Mouse (Mus musculus) megakaryocyte-erythroid progenitor cell, adult 5-6 weeks (primary cell): Measurements from ENCODE around the gene Glis1. TPM values are rescaled to one million over a fixed set of nuclear protein-coding genes. Genes with fewer than 3 reads are reported as not detected.
A peak's percentile ranks its signal among the peaks of the same experiment; 100 is the strongest.

Source experiments
- ATAC-seq: replicated peaks from 2 replicates; pipeline ENCODE4 v1.8.0; 2016; ENCODE audit warnings: mild to moderate bottlenecking, inconsistent platforms; ENCODE audit not compliant: severe bottlenecking, poor library complexity, low FRiP score, low TSS enrichment
- total RNA-seq, 2 experiments: library from RNA; stranded (forward) in 1 of 2; stranded (reverse) in 1 of 2; fragments of 200-1000, 215-1000 nt in 1 of 2; fragments of >200 nt in 1 of 2; fragmentation: Nextera tagmentation in 1 of 2; gene quantifications; 2 replicates each; pipeline ENCODE4 v1.2.3; 2014 to 2017

Glis1 gene
- total RNA-seq (2014; fragmentation: Nextera tagmentation) = 1.4 TPM in 1 of 2 replicates, not detected in the other
- not detected in 2 replicates for total RNA-seq (2017)

DNA sequence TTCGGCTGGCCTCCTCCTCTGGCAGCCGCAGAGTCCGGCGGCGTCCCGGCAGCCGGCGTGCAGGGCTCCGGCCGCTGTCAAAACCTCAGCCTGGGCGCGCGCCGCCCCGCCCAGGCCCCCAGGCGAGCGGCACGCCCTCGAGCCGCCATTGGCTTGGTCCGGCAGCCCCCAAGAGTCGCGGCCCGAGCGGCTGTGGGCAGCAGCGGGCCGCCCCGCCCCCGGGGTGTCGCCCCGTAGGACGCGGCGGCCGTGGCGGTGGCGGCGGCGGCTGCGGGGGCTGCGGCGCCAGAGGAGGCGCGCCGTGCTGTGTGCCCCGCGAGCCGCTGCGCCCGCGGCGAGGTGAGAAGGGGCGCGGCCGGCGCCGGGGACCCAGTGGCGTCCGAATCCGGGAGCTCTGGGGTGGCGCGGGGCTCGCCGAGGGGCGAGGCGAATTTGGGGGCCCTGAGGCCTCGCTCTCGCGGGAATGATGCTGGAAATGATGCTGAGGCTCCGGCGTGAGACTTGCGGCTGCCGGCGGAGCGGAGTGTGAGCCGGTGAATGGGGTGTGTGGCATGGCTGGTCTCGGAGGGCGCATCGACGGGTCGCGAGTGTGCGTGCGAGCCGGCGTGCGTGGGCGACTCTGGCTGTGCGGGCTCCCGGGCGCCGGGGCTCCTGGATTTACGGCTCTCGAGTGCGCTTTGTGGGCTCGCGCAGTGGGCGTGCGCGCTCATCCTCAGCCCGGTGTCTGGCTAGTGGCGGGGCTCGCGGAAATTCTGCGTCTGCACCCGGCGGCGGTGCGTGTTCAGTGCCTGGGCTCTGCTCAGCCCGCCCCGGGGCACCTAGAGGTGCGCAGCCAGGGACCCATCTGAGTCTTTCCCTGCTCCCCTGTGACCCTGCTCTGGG, at the start of gene Glis1:
Gene Glis1 (plus strand): TSS at position 236 of the 882 bp plus-strand sequence.
- ATAC-seq = peak; percentile 59

DNA sequence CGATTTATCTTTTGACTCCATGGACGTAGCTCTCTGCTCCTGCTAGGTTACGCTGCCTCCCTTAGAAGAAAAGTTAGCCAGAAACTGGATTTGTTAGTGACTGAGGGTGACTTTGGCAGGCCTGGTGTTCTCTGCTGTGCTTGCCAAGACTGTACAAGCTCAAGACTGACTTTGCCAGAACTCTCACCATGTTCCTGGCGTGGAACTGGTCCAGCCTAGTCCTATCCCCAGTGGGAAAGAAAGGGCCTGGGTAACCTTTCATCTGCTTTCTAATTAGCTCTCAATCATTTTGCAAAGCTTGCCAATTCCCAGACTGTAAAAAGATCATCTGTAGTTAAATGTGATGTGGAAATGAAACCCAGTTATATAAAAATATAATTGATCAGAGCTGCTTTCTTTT, 47.4 kb upstream of the Glis1 start:
- no peak for ATAC-seq

GRCm38 (mm10) chr4:107387465-107387864, 46.9 kb upstream of the Glis1 start:
- ATAC-seq = no peak

GRCm38 (mm10) chr4:107388291-107388690, 46.1 kb upstream of the Glis1 start:
- ATAC-seq = no peak

GRCm38 (mm10) chr4:107389345-107389744, 45.0 kb upstream of the Glis1 start:
- no peak for ATAC-seq

- ATAC-seq = no peak
Measured at GRCm38 (mm10) chr4:107393771-107394170, 40.6 kb upstream of the Glis1 start.

GRCm38 (mm10) chr4:107420202-107420601, 14.2 kb upstream of the Glis1 start:
- ATAC-seq = no peak

- no peak for ATAC-seq
Measured at GRCm38 (mm10) chr4:107421711-107422110, 12.7 kb upstream of the Glis1 start.

GRCm38 (mm10) chr4:107422176-107422575, 12.2 kb upstream of the Glis1 start:
- no peak for ATAC-seq

DNA sequence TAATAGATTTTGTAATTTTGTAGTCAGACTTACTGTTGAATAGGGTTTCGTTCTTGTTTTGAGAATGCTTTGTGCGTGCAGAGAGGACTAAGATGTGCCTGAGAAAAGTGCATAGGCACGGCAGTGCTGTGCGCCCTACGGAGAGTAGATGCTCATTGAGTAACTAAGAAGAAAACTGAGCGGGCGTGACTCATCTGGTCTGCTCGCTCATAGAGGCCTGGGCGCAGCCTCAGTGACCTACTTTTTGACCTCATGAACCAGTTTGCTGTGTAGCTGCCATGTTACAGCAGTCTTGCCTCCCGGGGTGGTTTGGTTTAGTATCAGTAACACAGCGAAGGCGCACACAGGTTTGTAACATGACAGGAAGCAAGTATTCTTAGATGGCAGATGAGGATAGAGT, 8.8 kb upstream of the Glis1 start:
- ATAC-seq = no peak

DNA sequence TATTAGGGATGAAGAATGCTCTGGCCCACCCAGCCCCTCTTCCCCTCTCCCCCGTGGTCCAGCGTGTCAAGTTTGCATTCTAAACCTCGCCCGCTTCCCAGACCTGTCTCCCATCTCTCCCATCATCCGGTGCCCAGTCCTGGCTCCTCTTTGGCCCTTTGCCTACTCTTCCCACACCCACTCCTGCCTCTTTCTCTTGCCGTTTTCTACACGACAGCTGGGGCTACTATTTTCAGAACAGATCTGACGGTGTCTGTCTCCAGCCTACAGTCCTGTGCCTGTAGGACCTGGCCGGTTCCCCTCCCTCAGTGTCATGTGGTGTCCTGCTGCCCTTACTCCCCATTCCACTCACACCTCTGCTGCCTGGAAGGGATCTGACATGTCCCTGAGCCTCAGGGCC, 7.8 kb upstream of the Glis1 start:
- no peak for ATAC-seq

- no peak for ATAC-seq
Measured at GRCm38 (mm10) chr4:107432717-107433116, 1.7 kb upstream of the Glis1 start.

DNA sequence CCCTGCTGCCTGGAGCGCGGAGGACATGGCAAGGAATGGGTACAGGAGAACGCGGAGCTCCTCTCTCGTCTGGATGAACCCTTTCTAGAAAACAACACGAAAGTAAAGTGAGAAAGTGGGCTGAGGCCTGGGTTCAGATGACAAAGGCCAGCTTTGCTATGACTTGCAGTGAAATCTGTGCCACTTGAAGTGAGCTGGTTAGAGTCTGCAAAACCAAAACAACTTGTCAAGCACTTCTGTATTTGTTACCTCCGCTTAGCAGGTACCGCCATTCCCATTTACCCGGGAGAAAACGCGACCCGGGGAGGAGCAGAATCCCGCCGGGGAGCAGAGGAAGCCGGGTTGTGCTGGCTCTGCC, 414 bp upstream of the Glis1 start:
- ATAC-seq = no peak

DNA sequence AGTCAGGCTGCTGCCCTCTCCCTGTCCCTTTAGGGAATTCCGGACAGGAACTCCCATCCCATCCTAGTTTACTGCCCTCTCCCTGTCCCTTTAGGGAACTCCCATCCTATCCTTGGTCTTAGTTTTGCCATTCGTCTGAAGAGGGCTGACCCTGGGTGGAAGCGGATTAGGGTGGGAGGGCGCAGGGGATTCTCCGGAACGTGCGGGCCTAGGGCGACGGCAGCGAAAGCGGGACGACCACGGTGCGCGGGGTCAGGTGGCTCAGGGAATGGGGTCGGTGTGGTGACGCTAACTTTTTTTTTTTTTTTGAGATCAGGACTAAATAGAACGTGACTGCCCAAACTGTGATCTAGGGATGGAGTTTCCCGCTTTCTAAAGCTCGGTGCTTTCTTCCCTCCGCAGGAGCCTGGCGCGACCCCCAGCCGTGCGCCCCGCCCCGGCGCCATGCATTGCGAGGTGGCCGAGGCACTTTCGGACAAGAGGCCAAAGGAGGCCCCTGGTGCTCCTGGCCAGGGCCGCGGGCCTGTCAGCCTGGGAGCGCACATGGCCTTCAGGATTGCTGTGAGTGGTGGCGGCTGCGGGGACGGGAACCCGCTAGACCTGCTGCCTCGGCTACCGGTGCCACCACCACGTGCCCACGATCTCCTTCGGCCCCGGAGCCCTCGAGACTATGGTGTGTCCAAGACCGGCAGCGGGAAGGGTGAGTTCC, 1.0 kb downstream of the Glis1 start:
- no peak for ATAC-seq

- ATAC-seq = no peak
Measured at GRCm38 (mm10) chr4:107436476-107436875, 2.1 kb downstream of the Glis1 start.

- ATAC-seq = no peak
Measured at GRCm38 (mm10) chr4:107438741-107439140, 4.3 kb downstream of the Glis1 start.

DNA sequence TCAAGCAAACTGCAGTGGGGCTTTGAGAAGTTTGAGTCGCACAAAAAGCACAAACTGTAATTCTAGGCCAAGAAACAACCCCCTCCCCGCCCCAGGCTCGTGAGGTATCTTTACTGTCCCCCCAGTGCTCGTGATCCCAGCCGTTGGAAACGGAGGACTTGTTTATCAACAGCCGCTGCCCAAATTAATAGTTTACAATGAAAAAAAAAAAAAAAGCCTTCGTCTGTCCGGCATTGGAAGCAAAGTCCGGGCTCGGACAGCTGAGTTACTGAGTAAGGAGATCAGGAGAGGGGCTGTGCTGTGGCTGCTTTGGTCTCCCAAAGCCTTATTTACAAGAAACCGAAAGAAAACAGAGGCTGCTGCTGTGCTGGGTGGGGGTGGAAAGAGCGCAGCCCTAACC, 5.9 kb downstream of the Glis1 start:
- no peak for ATAC-seq

- ATAC-seq = no peak
Measured at GRCm38 (mm10) chr4:107442288-107442687, 7.9 kb downstream of the Glis1 start.

DNA sequence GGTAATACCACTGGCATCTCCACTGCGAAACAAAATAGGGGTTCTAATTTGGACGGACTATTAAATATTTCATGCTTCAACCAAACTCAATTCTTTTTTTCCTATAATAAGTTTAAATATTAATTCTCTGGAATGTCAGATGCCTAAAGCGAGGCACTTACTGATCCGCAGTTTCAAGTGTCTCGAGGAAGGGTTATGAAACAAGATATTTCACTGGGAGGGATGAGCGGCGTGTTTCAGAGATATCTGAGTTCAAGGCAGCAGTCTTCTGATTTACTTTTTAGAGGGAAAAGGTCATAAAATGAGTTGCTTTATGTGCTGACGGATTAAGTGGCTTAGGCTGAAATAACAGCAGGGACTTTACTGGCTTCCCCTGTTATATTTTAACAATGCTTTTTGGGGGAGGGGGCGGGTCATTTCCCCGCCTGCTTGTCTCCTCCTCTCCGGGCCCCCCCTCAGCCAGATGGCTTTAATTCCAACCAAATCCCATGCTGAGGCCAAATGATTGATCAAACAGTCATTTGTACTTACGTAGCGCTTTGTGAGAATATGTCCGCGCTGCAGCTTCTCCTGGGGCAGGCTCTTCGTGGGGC, 8.6 kb downstream of the Glis1 start:
- ATAC-seq = no peak

DNA sequence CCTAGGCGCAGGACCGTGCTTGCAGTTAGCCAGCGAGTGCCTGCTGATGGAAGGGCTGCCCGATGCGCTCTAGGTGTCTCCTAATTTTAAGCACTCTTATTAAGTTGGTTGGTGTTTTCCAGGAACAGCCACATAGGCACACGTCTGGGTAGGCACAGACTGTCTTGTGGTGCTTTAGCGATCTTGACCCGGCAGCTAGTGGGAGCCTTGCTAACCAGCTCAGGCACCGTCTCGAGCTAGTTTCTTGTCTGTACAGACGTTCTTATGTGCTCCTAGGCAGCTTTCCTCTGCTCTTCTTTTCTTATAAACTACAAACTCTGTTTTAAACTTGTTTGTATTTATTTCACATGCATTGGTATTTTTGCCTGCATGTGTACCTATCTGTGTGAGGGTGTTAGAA, 9.2 kb downstream of the Glis1 start:
- ATAC-seq = no peak
